Mouse (Mus musculus): ENCODE measurements around the gene 4933405O20Rik.

4933405O20Rik gene

GRCm38 (mm10) chr7:50598890-50599289 lies at the start of gene 4933405O20Rik:
Gene 4933405O20Rik, plus strand, starts transcription at chr7:50599190.
- DNase-seq, result no peak

- no peak for DNase-seq
Measured at GRCm38 (mm10) chr7:50549572-50549971, 49.4 kb upstream of the 4933405O20Rik start.

- no peak for DNase-seq
Measured at GRCm38 (mm10) chr7:50551426-50551825, 47.6 kb upstream of the 4933405O20Rik start.

GRCm38 (mm10) chr7:50562708-50563107 lies 36.3 kb upstream of the 4933405O20Rik start:
- no peak for DNase-seq

GRCm38 (mm10) chr7:50573841-50574240 lies 25.1 kb upstream of the 4933405O20Rik start:
- DNase-seq, result no peak

GRCm38 (mm10) chr7:50588642-50589424 lies 10.2 kb upstream of the 4933405O20Rik start:
- no peak for DNase-seq

- DNase-seq, result no peak
Measured at GRCm38 (mm10) chr7:50614101-50614500, 15.1 kb downstream of the 4933405O20Rik start.

- DNase-seq, result no peak
Measured at GRCm38 (mm10) chr7:50629186-50629585, 30.2 kb downstream of the 4933405O20Rik start.

GRCm38 (mm10) chr7:50633147-50633546 lies 34.2 kb downstream of the 4933405O20Rik start:
- no peak for DNase-seq
